Mouse (Mus musculus): ENCODE data around the gene Sema4d. TPM values are rescaled to one million over a fixed set of nuclear protein-coding genes. Genes with fewer than 3 reads are reported as not detected.

The Sema4d gene
- polyA plus RNA-seq, 1 experiment = 3.1 TPM

- no peaks in the 10 kb centered on the region for H3K4me1 ChIP-seq (ENCODE audit: control insufficient read depth, insufficient read depth, low read length)
- no peak overlapping the region for H3K27ac ChIP-seq (ENCODE audit: insufficient read depth, low read length)
- no peak overlapping the region for H3K4me3 ChIP-seq (ENCODE audit: insufficient read depth, low read length)
- no peak for TF ChIP-seq POLR2A (IDR thresholded peaks at IDR 0.05; ENCODE audit: low read depth, low read length)
- no peak for TF ChIP-seq CTCF (IDR thresholded peaks at IDR 0.05; ENCODE audit: borderline replicate concordance, insufficient read depth, low read length)
These were observed 40.1 kb upstream of the Sema4d start for GRCm38 (mm10) chr13:51833611-51834010.

DNA sequence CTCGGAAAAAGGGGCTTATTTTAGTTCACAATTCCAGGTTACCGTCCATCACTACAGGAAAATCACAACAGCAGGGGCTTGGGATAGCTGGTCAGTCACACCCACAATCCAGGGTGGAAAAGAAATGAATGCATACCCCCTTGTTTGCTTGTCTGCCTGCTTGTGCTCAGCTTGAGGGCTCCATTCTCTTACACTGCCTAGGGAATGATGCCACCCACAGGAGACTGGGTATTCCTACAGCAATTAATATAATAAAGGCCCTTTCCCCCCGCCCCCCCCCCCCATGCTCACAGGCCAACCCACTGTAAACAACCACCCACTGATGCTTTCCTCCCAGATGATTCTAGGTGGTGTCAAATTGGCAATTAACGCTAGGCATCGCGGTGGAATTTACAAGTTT, 38.9 kb upstream of the Sema4d start:
- H3K27ac ChIP-seq (ENCODE audit: insufficient read depth, low read length) = no peak overlapping the region
- H3K4me3 ChIP-seq (ENCODE audit: insufficient read depth, low read length) = no peak overlapping the region
- no peaks in the 10 kb centered on the region for H3K4me1 ChIP-seq (ENCODE audit: control insufficient read depth, insufficient read depth, low read length)
- TF ChIP-seq CTCF (IDR thresholded peaks at IDR 0.05; ENCODE audit: borderline replicate concordance, insufficient read depth, low read length) = no peak
- TF ChIP-seq POLR2A (IDR thresholded peaks at IDR 0.05; ENCODE audit: low read depth, low read length) = no peak

DNA sequence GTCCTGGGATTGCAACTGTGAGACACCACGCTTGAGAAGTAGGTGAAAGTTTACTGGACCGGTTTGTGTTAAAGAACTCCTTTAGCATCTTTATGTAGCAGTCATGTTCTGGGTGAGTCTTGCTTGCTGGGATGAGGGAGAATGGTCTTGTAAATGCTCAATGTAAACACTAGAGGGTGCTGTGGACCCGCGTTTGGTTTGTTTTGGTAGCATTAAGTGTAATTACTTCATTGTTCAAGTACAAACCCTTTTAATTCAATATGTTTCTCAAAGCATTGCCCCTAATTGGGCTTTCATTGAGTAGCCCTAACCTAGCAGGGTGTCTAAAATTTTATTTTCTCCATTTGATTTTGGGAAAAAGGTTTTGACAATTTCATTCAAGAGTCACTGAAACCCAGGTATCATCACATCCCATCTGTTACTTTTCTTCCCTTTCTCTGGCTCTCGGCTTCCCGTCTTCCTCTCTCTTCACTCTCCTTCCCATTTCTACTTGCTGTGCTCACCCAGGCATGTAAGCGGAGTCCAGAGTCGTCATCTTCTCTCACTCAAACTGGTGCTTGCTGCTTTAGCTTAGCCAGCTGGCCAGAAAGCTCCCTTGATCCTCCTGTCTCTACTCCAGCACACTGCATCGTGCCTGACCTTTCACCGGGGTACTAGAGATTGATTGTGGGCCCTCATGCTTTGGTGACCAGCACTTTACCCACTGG, 37.4 kb upstream of the Sema4d start:
- Histone ChIP-seq H3K4me3 (ENCODE audit: insufficient read depth, low read length) (no peak overlapping the region), H3K4me1 (ENCODE audit: control insufficient read depth, insufficient read depth, low read length) (no peaks in the 10 kb centered on the region), H3K27ac (ENCODE audit: insufficient read depth, low read length) (no peak overlapping the region)
- TF ChIP-seq POLR2A (IDR thresholded peaks at IDR 0.05; ENCODE audit: low read depth, low read length) (no peak), CTCF (IDR thresholded peaks at IDR 0.05; ENCODE audit: borderline replicate concordance, insufficient read depth, low read length) (no peak)

- Histone ChIP-seq H3K4me1 (ENCODE audit: control insufficient read depth, insufficient read depth, low read length) (no peaks in the 10 kb centered on the region), H3K4me3 (ENCODE audit: insufficient read depth, low read length) (no peak overlapping the region), H3K27ac (ENCODE audit: insufficient read depth, low read length) (no peak overlapping the region)
- TF ChIP-seq CTCF (IDR thresholded peaks at IDR 0.05; ENCODE audit: borderline replicate concordance, insufficient read depth, low read length) (no peak), POLR2A (IDR thresholded peaks at IDR 0.05; ENCODE audit: low read depth, low read length) (no peak)
These were observed 30.4 kb upstream of the Sema4d start for GRCm38 (mm10) chr13:51823822-51824495.

DNA sequence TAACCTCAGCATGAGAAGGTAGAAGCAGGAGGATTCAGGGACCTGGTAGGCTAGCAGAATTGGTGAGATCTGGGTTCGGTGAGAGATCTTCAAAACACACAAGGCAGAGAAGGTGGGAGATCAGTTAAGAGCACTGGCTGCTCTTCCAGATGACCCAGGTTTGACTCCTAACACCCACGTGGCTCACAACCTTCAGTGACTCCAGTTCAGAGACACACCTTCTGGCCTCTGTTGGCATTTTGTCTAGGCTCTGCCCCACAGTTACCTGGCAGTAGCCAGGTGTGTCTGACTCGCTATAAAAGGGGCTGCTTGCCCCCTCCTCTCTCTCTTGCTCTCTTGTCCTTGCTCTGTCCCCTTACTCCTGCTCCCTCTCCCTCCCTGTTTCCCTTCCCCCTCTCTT, 28.4 kb upstream of the Sema4d start:
- no peak overlapping the region for H3K27ac ChIP-seq (ENCODE audit: insufficient read depth, low read length)
- TF ChIP-seq CTCF (IDR thresholded peaks at IDR 0.05; ENCODE audit: borderline replicate concordance, insufficient read depth, low read length) (no peak), POLR2A (IDR thresholded peaks at IDR 0.05; ENCODE audit: low read depth, low read length) (no peak)
- H3K4me1 ChIP-seq (ENCODE audit: control insufficient read depth, insufficient read depth, low read length) = no peaks in the 10 kb centered on the region
- no peak overlapping the region for H3K4me3 ChIP-seq (ENCODE audit: insufficient read depth, low read length)

- H3K4me3 ChIP-seq (ENCODE audit: insufficient read depth, low read length) = no peak overlapping the region
- no peaks in the 10 kb centered on the region for H3K4me1 ChIP-seq (ENCODE audit: control insufficient read depth, insufficient read depth, low read length)
- TF ChIP-seq POLR2A (IDR thresholded peaks at IDR 0.05; ENCODE audit: low read depth, low read length) = no peak
- TF ChIP-seq CTCF (IDR thresholded peaks at IDR 0.05; ENCODE audit: borderline replicate concordance, insufficient read depth, low read length) = no peak
- H3K27ac ChIP-seq (ENCODE audit: insufficient read depth, low read length) = no peak overlapping the region
These were observed 25.8 kb upstream of the Sema4d start for GRCm38 (mm10) chr13:51819351-51819750.

DNA sequence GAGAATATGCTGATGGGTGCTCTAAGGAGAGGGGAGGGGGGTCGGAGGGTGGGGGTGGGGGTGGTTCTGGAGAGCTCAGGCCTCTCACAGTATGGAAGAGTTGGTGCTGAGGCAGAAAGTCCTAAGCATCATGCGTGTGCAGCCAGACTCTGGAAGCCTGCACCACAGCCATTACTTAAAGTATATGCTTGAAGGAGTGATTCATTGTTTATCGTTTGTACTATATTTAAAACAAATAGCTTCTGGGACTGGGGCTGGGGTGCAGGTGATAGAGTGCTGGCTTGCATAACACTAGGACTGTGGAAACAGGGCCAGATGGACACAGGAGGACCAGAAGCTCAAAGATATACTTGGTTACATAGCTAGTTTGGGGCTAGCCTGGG, 25.4 kb upstream of the Sema4d start:
- H3K27ac ChIP-seq (ENCODE audit: insufficient read depth, low read length) = no peak overlapping the region
- H3K4me1 ChIP-seq (ENCODE audit: control insufficient read depth, insufficient read depth, low read length) = no peaks in the 10 kb centered on the region
- TF ChIP-seq POLR2A (IDR thresholded peaks at IDR 0.05; ENCODE audit: low read depth, low read length) = no peak
- TF ChIP-seq CTCF (IDR thresholded peaks at IDR 0.05; ENCODE audit: borderline replicate concordance, insufficient read depth, low read length) = no peak
- no peak overlapping the region for H3K4me3 ChIP-seq (ENCODE audit: insufficient read depth, low read length)

DNA sequence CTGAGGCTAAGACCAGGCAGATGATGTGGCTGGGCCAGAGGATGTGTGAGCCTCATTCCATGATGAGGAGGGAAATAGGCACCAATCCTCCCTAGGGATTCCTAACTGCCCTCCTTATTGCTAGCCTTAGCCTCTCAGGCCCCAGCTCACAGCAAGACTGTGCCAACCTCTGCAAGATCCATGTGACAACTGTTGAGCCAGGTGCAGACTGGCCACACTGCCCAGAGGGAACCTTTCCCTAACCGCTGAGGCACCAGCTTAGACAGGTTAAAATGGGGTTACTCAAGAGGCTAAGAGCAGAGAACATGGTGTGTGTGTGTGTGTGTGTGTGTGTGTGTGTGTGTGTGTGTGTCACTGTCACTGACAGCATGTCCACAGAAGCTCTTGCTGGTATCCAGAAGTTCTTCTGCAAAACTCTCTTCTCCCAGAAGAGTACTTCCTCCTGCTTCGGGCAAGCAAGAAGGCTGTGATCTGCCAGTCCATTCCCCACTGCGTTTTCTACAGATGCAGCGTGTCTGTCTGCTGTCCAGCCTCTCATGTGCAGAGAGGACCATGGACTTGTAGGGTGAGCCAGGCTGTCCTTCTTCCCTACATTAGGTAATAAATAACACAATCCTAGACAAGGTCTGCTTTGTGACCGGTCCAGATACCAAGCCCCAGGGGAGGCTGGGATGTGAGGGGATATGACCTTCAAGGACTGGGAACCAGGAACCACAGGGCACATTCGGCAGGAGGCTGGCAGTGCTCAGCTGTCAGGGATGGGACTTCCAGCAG, 24.8 kb upstream of the Sema4d start:
- Histone ChIP-seq H3K4me3 (ENCODE audit: insufficient read depth, low read length) (no peak overlapping the region), H3K4me1 (ENCODE audit: control insufficient read depth, insufficient read depth, low read length) (no peaks in the 10 kb centered on the region), H3K27ac (ENCODE audit: insufficient read depth, low read length) (no peak overlapping the region)
- TF ChIP-seq POLR2A (IDR thresholded peaks at IDR 0.05; ENCODE audit: low read depth, low read length) = no peak

DNA sequence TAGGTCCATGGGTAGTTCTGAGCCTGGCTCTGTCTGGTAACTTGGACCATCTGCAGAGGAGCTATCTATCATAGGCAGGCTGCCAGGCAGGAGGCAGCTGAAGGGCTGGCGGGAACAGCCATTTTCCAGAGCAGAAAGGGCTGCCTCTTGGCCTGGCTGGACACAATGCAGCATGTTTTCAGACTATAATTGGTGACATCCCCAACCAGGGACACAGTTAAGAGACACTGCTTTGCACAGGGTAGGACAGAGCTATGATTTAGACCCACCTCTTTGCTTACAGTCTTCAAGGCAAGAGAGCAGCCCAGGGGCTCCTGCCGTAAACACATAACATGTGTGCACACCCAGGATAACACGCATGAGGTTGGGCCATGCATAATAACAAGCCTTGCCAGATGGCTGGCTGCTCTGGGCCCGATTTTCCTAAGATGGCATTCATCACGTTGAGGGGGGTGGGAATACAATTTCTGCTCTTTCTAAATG, 23.1 kb upstream of the Sema4d start:
- Histone ChIP-seq H3K27ac (ENCODE audit: insufficient read depth, low read length) (no peak overlapping the region), H3K4me1 (ENCODE audit: control insufficient read depth, insufficient read depth, low read length) (no peaks in the 10 kb centered on the region), H3K4me3 (ENCODE audit: insufficient read depth, low read length) (no peak overlapping the region)
- TF ChIP-seq POLR2A (IDR thresholded peaks at IDR 0.05; ENCODE audit: low read depth, low read length) (no peak), CTCF (IDR thresholded peaks at IDR 0.05; ENCODE audit: borderline replicate concordance, insufficient read depth, low read length) (no peak)
